ENCODE assay signal across 8 mouse cellular contexts in genomic region chr9:13748404-13748797, GRCm38 (mm10). TPM values are rescaled to one million over a fixed set of nuclear protein-coding genes. Genes with fewer than 3 reads are reported as not detected.
DNase-seq lines count a peak whose midpoint lies in the region; ATAC-seq and TF ChIP-seq lines count a peak whose summit lies in the region.

Mtmr2 (plus strand) TSS chr9:13748410.

- no peaks in the 10 kb centered on the region for H3K4me1 ChIP-seq in kidney, adult 2 months (ENCODE audit: control insufficient read depth, insufficient read depth, low read length)
- H3K4me1 ChIP-seq in forebrain, embryonic 11.5 days (replicated peaks; ENCODE audit: control insufficient read depth, insufficient read depth, low read length), result no peaks in the 10 kb centered on the region
- peaks cover 20% of the 10 kb centered on the region for H3K4me1 ChIP-seq in liver, embryonic 12.5 days
- no peaks in the 10 kb centered on the region for H3K4me1 ChIP-seq in stomach, postnatal 0 days (replicated peaks; ENCODE audit: control insufficient read depth, insufficient read depth)

- peak within 1 kb of the TSS; percentile 94 for H3K27ac ChIP-seq in kidney, adult 2 months (ENCODE audit: insufficient read depth, low read depth, low read length)
- peak within 1 kb of the TSS; percentile 87 for H3K27ac ChIP-seq in forebrain, embryonic 11.5 days (ENCODE audit: low read depth, low read length)
- peak within 1 kb of the TSS; percentile 94 for H3K27ac ChIP-seq in liver, embryonic 12.5 days
- H3K27ac ChIP-seq in stomach, postnatal 0 days (replicated peaks), result peak within 1 kb of the TSS; percentile 97

- no peak for DNase-seq in kidney, adult 2 months
- DNase-seq in kidney, postnatal 4 days, result no peak
- DNase-seq in adipocyte (ENCODE audit: low spot score), result peak; percentile 14
- DNase-seq in forebrain, embryonic 11.5 days (ENCODE audit: low spot score), result no peak
- DNase-seq in stomach, postnatal 0 days (ENCODE audit: low spot score), result no peak
- no peak for DNase-seq in retina, embryonic 14.5 days (ENCODE audit: low spot score)

- peak within 1 kb of the TSS; percentile 99 for H3K9ac ChIP-seq in forebrain, embryonic 11.5 days (ENCODE audit: low read length)
- peak within 1 kb of the TSS; percentile 93 for H3K9ac ChIP-seq in liver, embryonic 12.5 days
- peak within 1 kb of the TSS; percentile 97 for H3K9ac ChIP-seq in stomach, postnatal 0 days (ENCODE audit: low read length)

- no peaks in the 10 kb centered on the region for H3K36me3 ChIP-seq in kidney, adult 2 months (ENCODE audit: control insufficient read depth, insufficient read depth, low read length)
- H3K36me3 ChIP-seq in forebrain, embryonic 11.5 days (ENCODE audit: control insufficient read depth, insufficient read depth, low read length), result no peaks in the 10 kb centered on the region
- 0 out of 2 replicates have a peak, but pooled peaks cover 5% of the 10 kb centered on the region for H3K36me3 ChIP-seq in liver, embryonic 12.5 days
- H3K36me3 ChIP-seq in stomach, postnatal 0 days (ENCODE audit: control insufficient read depth, insufficient read depth, low read length), result no peaks in the 10 kb centered on the region

- H3K4me2 ChIP-seq in forebrain, embryonic 11.5 days (ENCODE audit: low read depth, low read length, severe bottlenecking), result peak within 1 kb of the TSS; percentile 68
- H3K4me2 ChIP-seq in liver, embryonic 12.5 days, result peak within 1 kb of the TSS; percentile 79
- H3K4me2 ChIP-seq in stomach, postnatal 0 days (replicated peaks; ENCODE audit: low read depth), result peak within 1 kb of the TSS; percentile 70

- no peak for TF ChIP-seq EP300 in stomach, postnatal 0 days (optimal IDR thresholded peaks at IDR 0.05)

- H3K4me3 ChIP-seq in kidney, adult 2 months (ENCODE audit: insufficient read depth, low read depth, low read length), result peak within 1 kb of the TSS; percentile 98
- peak within 1 kb of the TSS; percentile 95 for H3K4me3 ChIP-seq in forebrain, embryonic 11.5 days (ENCODE audit: low read depth, low read length)
- peak within 1 kb of the TSS; percentile 97 for H3K4me3 ChIP-seq in liver, embryonic 12.5 days
- peak within 1 kb of the TSS; percentile 95 for H3K4me3 ChIP-seq in stomach, postnatal 0 days (ENCODE audit: low read depth, low read length)

- H3K27me3 ChIP-seq in kidney, adult 2 months (replicated peaks; ENCODE audit: control insufficient read depth, insufficient read depth, low read length), result no peaks in the 10 kb centered on the region
- H3K27me3 ChIP-seq in forebrain, embryonic 11.5 days (ENCODE audit: control insufficient read depth, insufficient read depth, low read length), result no peaks in the 10 kb centered on the region
- no peaks in the 10 kb centered on the region for H3K27me3 ChIP-seq in liver, embryonic 12.5 days (replicated peaks)
- H3K27me3 ChIP-seq in stomach, postnatal 0 days (ENCODE audit: control insufficient read depth, insufficient read depth, low read length), result no peaks in the 10 kb centered on the region

- 35% methylated on average over 2 of the region's 2 CpGs for WGBS in kidney, adult 2 months
- 44% methylated on average over 2 of the region's 2 CpGs for WGBS in forebrain, embryonic 11.5 days
- whole genome bisulfite sequencing in liver, embryonic 12.5 days (ENCODE audit: insufficient replicate concordance), result 22% methylated on average over 2 of the region's 2 CpGs
- 52% methylated on average over 2 of the region's 2 CpGs for WGBS in stomach, postnatal 0 days

- no peaks in the 10 kb centered on the region for H3K9me3 ChIP-seq in forebrain, embryonic 11.5 days (ENCODE audit: control insufficient read depth, low read length)
- H3K9me3 ChIP-seq in liver, embryonic 12.5 days (replicated peaks), result no peaks in the 10 kb centered on the region
- H3K9me3 ChIP-seq in stomach, postnatal 0 days (ENCODE audit: control insufficient read depth, low read length), result no peaks in the 10 kb centered on the region

- no peak for TF ChIP-seq POLR2A in kidney, adult 2 months (IDR thresholded peaks at IDR 0.05; ENCODE audit: low read depth, low read length)

- no peak for ATAC-seq in forebrain, embryonic 11.5 days (replicated peaks; ENCODE audit: low FRiP score)
- ATAC-seq in hematopoietic stem cell, adult 5-6 weeks (replicated peaks in 1 of 2; ENCODE audit: insufficient read depth in 1 of 2, low FRiP score in 2 of 2, low TSS enrichment in 1 of 2, low read depth in 1 of 2, poor library complexity in 2 of 2, severe bottlenecking in 2 of 2), result no peak
- no peak for ATAC-seq in liver, embryonic 12.5 days
- ATAC-seq in stomach, postnatal 0 days (ENCODE audit: low FRiP score, low TSS enrichment), result no peak

- no peak for TF ChIP-seq CTCF in kidney, adult 2 months (conservative IDR thresholded peaks at IDR 0.05; ENCODE audit: insufficient read depth, insufficient read length, low read depth, low read length)
- no peak for TF ChIP-seq CTCF in stomach, postnatal 0 days (IDR thresholded peaks at IDR 0.05; ENCODE audit: low read depth)

RNA-seq across cellular contexts. Expression of gene Mtmr2, which starts in this region (rescaled TPM):
- polyA plus RNA-seq in kidney, adult 2 months (2012; rRNA removed), result 25.2 and 32.2 TPM in 2 replicates
- 70.6 and 76.9 TPM in 2 replicates for polyA plus RNA-seq in forebrain, embryonic 11.5 days (2014; fragmentation: Nextera tagmentation; extraction: Ambion mirVana)
- 75.2 and 95.7 TPM in 2 replicates for total RNA-seq in hematopoietic stem cell, adult 5-6 weeks (2017)
- polyA plus RNA-seq in liver, embryonic 12.5 days (2016; fragmentation: Nextera tagmentation; extraction: Ambion mirVana), result 31.2 and 33.1 TPM in 2 replicates
- 39.5 TPM in 2 replicates for polyA plus RNA-seq in stomach, postnatal 0 days (2015; fragmentation: Nextera tagmentation; extraction: Ambion mirVana)
